Mouse (Mus musculus) left cerebral cortex, adult 2 months (tissue): ENCODE measurements around the gene Gak. TPM values are rescaled to one million over a fixed set of nuclear protein-coding genes. Genes with fewer than 3 reads are reported as not detected.
"Not testable (repeated sequence)": the region's sequence is repeated elsewhere in the genome, so short reads cannot be mapped to it uniquely, and the experiment has no call there.

Experiments
- DNase-seq, 2 experiments: peaks; one replicate each; pipeline ENCODE4 v3.0.0; 2021 to 2022; ENCODE audit warnings: low spot score in 2 of 2, mixed read lengths in 1 of 2; ENCODE audit errors: extremely low spot score in 1 of 2
- H3K27ac ChIP-seq: fragments of 200-600 bp; 2 replicates; pipeline ENCODE4 v1.8.1; 2022
- H3K4me3 ChIP-seq: fragments of 200-600 bp; 2 replicates; pipeline ENCODE4 v1.8.1; 2022
- CTCF ChIP-seq: fragments of 200-600 bp; IDR thresholded peaks from 2 replicates; pipeline ENCODE4 v1.8.1; 2022; ENCODE audit warnings: antibody characterized with exemption, mild to moderate bottlenecking, moderate library complexity
- intact Hi-C: fragments of 180-260 bp; cut with DNase I; formaldehyde crosslinking; loops from one replicate; pipeline ENCODE4 v1.15.1; 2025
- total RNA-seq, 2 experiments: library from RNA; stranded (reverse); gene quantifications; 2 replicates each; pipeline ENCODE4 v1.2.3; 2021

Gene Gak
- total RNA-seq, 2 experiments from 2014 or later, result 98.8 to 106 TPM

- intact Hi-C loops, result no loop called here
- TF ChIP-seq CTCF, result peak; percentile 29
- Histone ChIP-seq H3K4me3 (no peak overlapping the region), H3K27ac (peak overlapping the region; percentile 55; the same call in 1 of the 2 replicates)
- DNase-seq, result no peak
Measured at GRCm38 (mm10) chr5:108645651-108646342, 16.2 kb upstream of the Gak start.

- no peak for TF ChIP-seq CTCF
- no peak overlapping the region for H3K27ac ChIP-seq
- DNase-seq, result no peak
- no peak overlapping the region for H3K4me3 ChIP-seq
- intact Hi-C loops, result no loop called here
Measured at GRCm38 (mm10) chr5:108643674-108644073, 14.1 kb upstream of the Gak start.

GRCm38 (mm10) chr5:108636172-108636571 is 6.6 kb upstream of the Gak start:
- no peak overlapping the region for H3K4me3 ChIP-seq
- no peak for DNase-seq
- intact Hi-C loops, result no loop called here
- no peak for TF ChIP-seq CTCF
- no peak overlapping the region for H3K27ac ChIP-seq

- H3K27ac ChIP-seq, H3K4me3 ChIP-seq, intact Hi-C loops: not testable (repeated sequence)
Measured at GRCm38 (mm10) chr5:108634088-108634487, 4.5 kb upstream of the Gak start.

GRCm38 (mm10) chr5:108633676-108634075 is 4.1 kb upstream of the Gak start:
- no peak; the same call in 1 of the 2 replicates for TF ChIP-seq CTCF
- H3K27ac ChIP-seq, result no peak overlapping the region
- no peak for DNase-seq
- H3K4me3 ChIP-seq, result no peak overlapping the region
- intact Hi-C loops, result no loop called here

More at GRCm38 (mm10) chr5:108634088-108634487, 4.5 kb upstream of the Gak start:
- not testable (repeated sequence) for DNase-seq

GRCm38 (mm10) chr5:108628891-108629633 is 493 bp downstream of the Gak start:
- TF ChIP-seq CTCF, result no peak
- intact Hi-C loops, result no loop called here
- H3K4me3 ChIP-seq, result peak overlapping the region; percentile 72
- no peak for DNase-seq
- peak overlapping the region; percentile 97 for H3K27ac ChIP-seq

- intact Hi-C loops, result no loop called here
- H3K4me3 ChIP-seq, result no peak overlapping the region
- TF ChIP-seq CTCF, result no peak
- no peak for DNase-seq
- no peak overlapping the region for H3K27ac ChIP-seq
Measured at GRCm38 (mm10) chr5:108626050-108626660, 3.4 kb downstream of the Gak start.

GRCm38 (mm10) chr5:108621870-108622269 is 7.7 kb downstream of the Gak start:
- no peak for TF ChIP-seq CTCF
- intact Hi-C loops, result no loop called here
- no peak overlapping the region; the same call in 1 of the 2 replicates for H3K27ac ChIP-seq
- no peak overlapping the region for H3K4me3 ChIP-seq
- DNase-seq, result no peak

GRCm38 (mm10) chr5:108610426-108610825 is 19.1 kb downstream of the Gak start:
- Histone ChIP-seq H3K4me3 (no peak overlapping the region), H3K27ac (no peak overlapping the region)
- intact Hi-C loops, result no loop called here
- DNase-seq, result no peak
- TF ChIP-seq CTCF, result no peak

GRCm38 (mm10) chr5:108602537-108602936 is 27.0 kb downstream of the Gak start:
- no peak for DNase-seq
- Histone ChIP-seq H3K4me3 (no peak overlapping the region), H3K27ac (no peak overlapping the region)
- no peak for TF ChIP-seq CTCF
- intact Hi-C loops, result no loop called here

GRCm38 (mm10) chr5:108599923-108600322 is 29.6 kb downstream of the Gak start:
- Histone ChIP-seq H3K27ac (no peak overlapping the region), H3K4me3 (no peak overlapping the region)
- no peak for TF ChIP-seq CTCF
- intact Hi-C loops, result no loop called here
- no peak for DNase-seq

GRCm38 (mm10) chr5:108581361-108581891 is 48.1 kb downstream of the Gak start:
- Histone ChIP-seq H3K4me3 (no peak overlapping the region), H3K27ac (peak overlapping the region; percentile 82)
- DNase-seq, result peak in 1 of 2 experiments; percentile 43
- intact Hi-C loops, result no loop called here
- no peak for TF ChIP-seq CTCF
